Mouse (Mus musculus): ENCODE measurements around the gene Tbx21.

Tbx21 gene

GRCm38 (mm10) chr11:97083401-97084140, 31.6 kb downstream of the Tbx21 start:
- no peak for DNase-seq (ENCODE audit: low read depth, low spot score)

- DNase-seq (ENCODE audit: low read depth, low spot score) = peak; percentile 72
Measured at GRCm38 (mm10) chr11:97082977-97083376, 32.2 kb downstream of the Tbx21 start.

GRCm38 (mm10) chr11:97080291-97080690, 34.8 kb downstream of the Tbx21 start:
- no peak for DNase-seq (ENCODE audit: low read depth, low spot score)

- DNase-seq (ENCODE audit: low read depth, low spot score) = peak; percentile 29
Measured at GRCm38 (mm10) chr11:97078751-97079150, 36.4 kb downstream of the Tbx21 start.

- no peak for DNase-seq (ENCODE audit: low read depth, low spot score)
Measured at GRCm38 (mm10) chr11:97074235-97074634, 40.9 kb downstream of the Tbx21 start.

GRCm38 (mm10) chr11:97072533-97072932, 42.6 kb downstream of the Tbx21 start:
- DNase-seq (ENCODE audit: low read depth, low spot score) = peak; percentile 62

GRCm38 (mm10) chr11:97071129-97071528, 44.0 kb downstream of the Tbx21 start:
- no peak for DNase-seq (ENCODE audit: low read depth, low spot score)

- DNase-seq (ENCODE audit: low read depth, low spot score) = no peak
Measured at GRCm38 (mm10) chr11:97069770-97070169, 45.4 kb downstream of the Tbx21 start.

GRCm38 (mm10) chr11:97069333-97069732, 45.8 kb downstream of the Tbx21 start:
- no peak for DNase-seq (ENCODE audit: low read depth, low spot score)

- DNase-seq (ENCODE audit: low read depth, low spot score) = no peak
Measured at GRCm38 (mm10) chr11:97066656-97067360, 48.3 kb downstream of the Tbx21 start.

- DNase-seq (ENCODE audit: low read depth, low spot score) = no peak
Measured at GRCm38 (mm10) chr11:97065538-97066295, 49.4 kb downstream of the Tbx21 start.

GRCm38 (mm10) chr11:97063921-97064295, 51.2 kb downstream of the Tbx21 start:
- peak; percentile 10 for DNase-seq (ENCODE audit: low read depth, low spot score)

- DNase-seq (ENCODE audit: low read depth, low spot score) = no peak
Measured at GRCm38 (mm10) chr11:97063274-97063920, 51.7 kb downstream of the Tbx21 start.

- peak; percentile 61 for DNase-seq (ENCODE audit: low read depth, low spot score)
Measured at GRCm38 (mm10) chr11:97052219-97052646, 62.9 kb downstream of the Tbx21 start.

- peak; percentile 51 for DNase-seq (ENCODE audit: low read depth, low spot score)
Measured at GRCm38 (mm10) chr11:97050944-97051586, 64.1 kb downstream of the Tbx21 start.

GRCm38 (mm10) chr11:97050216-97050943, 64.8 kb downstream of the Tbx21 start, which contains the start of gene Osbpl7:
Gene Osbpl7, plus strand, starts transcription at chr11:97050628.
- DNase-seq (ENCODE audit: low read depth, low spot score) = peak; percentile 90

- DNase-seq (ENCODE audit: low read depth, low spot score) = no peak
Measured at GRCm38 (mm10) chr11:97049492-97050085, 65.5 kb downstream of the Tbx21 start.

- no peak for DNase-seq (ENCODE audit: low read depth, low spot score)
Measured at GRCm38 (mm10) chr11:97048090-97048650, 67.0 kb downstream of the Tbx21 start.

Measured in A20 (cell line).